Mouse (Mus musculus) natural killer cell, adult 2 months (primary cell): ENCODE data around the gene Stag1.

Experiments
- DNase-seq, 2 experiments: peaks; one replicate each; pipeline ENCODE4 v3.0.0; 2022; ENCODE audit warnings: low spot score in 2 of 2

Gene Stag1

GRCm38 (mm10) chr9:100597546-100597945 is at the start of gene Stag1:
TSS of gene Stag1 (plus strand) at chr9:100597798.
- DNase-seq = no peak

GRCm38 (mm10) chr9:100548313-100548712 is 49.3 kb upstream of the Stag1 start:
- DNase-seq = peak; percentile 26 to 54

GRCm38 (mm10) chr9:100555686-100556085 is 41.9 kb upstream of the Stag1 start:
- DNase-seq = no peak

GRCm38 (mm10) chr9:100558023-100558573 is 39.5 kb upstream of the Stag1 start:
- no peak for DNase-seq

GRCm38 (mm10) chr9:100558991-100559390 is 38.6 kb upstream of the Stag1 start:
- DNase-seq = no peak

GRCm38 (mm10) chr9:100560251-100560890 is 37.2 kb upstream of the Stag1 start:
- DNase-seq = no peak

- no peak for DNase-seq
These were observed 27.6 kb upstream of the Stag1 start for GRCm38 (mm10) chr9:100569798-100570625.

GRCm38 (mm10) chr9:100570626-100571233 is 26.9 kb upstream of the Stag1 start, which contains the start of gene Slc35g2:
TSS of gene Slc35g2 (minus strand) at chr9:100571090.
- DNase-seq = peak in 1 of 2 experiments; percentile 1

- DNase-seq = no peak
These were observed 26.1 kb upstream of the Stag1 start for GRCm38 (mm10) chr9:100571511-100571910.

GRCm38 (mm10) chr9:100573300-100573699 is 24.3 kb upstream of the Stag1 start:
- no peak for DNase-seq

- no peak for DNase-seq
These were observed 23.7 kb upstream of the Stag1 start for GRCm38 (mm10) chr9:100573942-100574341.

- DNase-seq = no peak
These were observed 17.3 kb upstream of the Stag1 start for GRCm38 (mm10) chr9:100580196-100580740.

GRCm38 (mm10) chr9:100581543-100582492 is 15.8 kb upstream of the Stag1 start:
- DNase-seq = no peak

GRCm38 (mm10) chr9:100582883-100583575 is 14.6 kb upstream of the Stag1 start:
- no peak for DNase-seq

- no peak for DNase-seq
These were observed 13.6 kb upstream of the Stag1 start for GRCm38 (mm10) chr9:100584031-100584430.

- no peak for DNase-seq
These were observed 7.1 kb upstream of the Stag1 start for GRCm38 (mm10) chr9:100590462-100590861.

- no peak for DNase-seq
These were observed 1.3 kb upstream of the Stag1 start for GRCm38 (mm10) chr9:100596317-100596716.

- no peak for DNase-seq
These were observed 2.2 kb downstream of the Stag1 start for GRCm38 (mm10) chr9:100599761-100600328.

GRCm38 (mm10) chr9:100602130-100602529 is 4.5 kb downstream of the Stag1 start:
- DNase-seq = no peak

- DNase-seq = no peak
These were observed 5.6 kb downstream of the Stag1 start for GRCm38 (mm10) chr9:100603156-100603555.
